19 mouse cellular contexts compared by ENCODE assay signal in genomic region chrX:71260857-71261256, GRCm38 (mm10). TPM values are rescaled to one million over a fixed set of nuclear protein-coding genes. Genes with fewer than 3 reads are reported as not detected.
DNase-seq lines count a peak whose midpoint lies in the region; ATAC-seq and TF ChIP-seq lines count a peak whose summit lies in the region.
"Had no signal": no experiment of that assay in that cellular context is flagged by ENCODE, and none has a peak within 500 bp of the region (broad histone marks: within the 10 kb centered on the region; RNA-seq: fewer than 3 reads in every experiment).

No protein-coding gene starts in this region.

- intact Hi-C loops in left cerebral cortex, postnatal 36 days (cut with DNase I) = no loop called here

- no peak overlapping the region for H3K9ac ChIP-seq in CH12.LX (ENCODE audit: insufficient read depth, low read depth)
- H3K9ac ChIP-seq in heart, embryonic 11.5 days (ENCODE audit: low read depth, low read length) = no peak overlapping the region
- H3K9ac ChIP-seq: embryonic facial prominence, embryonic 12.5 days; forebrain, embryonic 13.5 days; forebrain, embryonic 15.5 days; forebrain, postnatal 0 days had no signal

- no peaks in the 10 kb centered on the region for H3K27me3 ChIP-seq in CH12.LX (replicated peaks)
- no peaks in the 10 kb centered on the region for H3K27me3 ChIP-seq in splenic B cell, adult 2 months (ENCODE audit: control insufficient read depth, insufficient read depth, low read length, poor library complexity, severe bottlenecking)
- H3K27me3 ChIP-seq in heart, embryonic 11.5 days (ENCODE audit: control insufficient read depth, insufficient read depth, low read length) = no peaks in the 10 kb centered on the region
- H3K27me3 ChIP-seq: embryonic facial prominence, embryonic 12.5 days; forebrain, embryonic 13.5 days; forebrain, embryonic 15.5 days had no signal

- TF ChIP-seq CTCF in CH12.LX (conservative IDR thresholded peaks at IDR 0.05 in 1 of 2, IDR thresholded peaks at IDR 0.05 in 1 of 2; ENCODE audit: low read depth in 2 of 2, low read length in 2 of 2) = no peak

- TF ChIP-seq POLR2A in CH12.LX (IDR thresholded peaks at IDR 0.05; ENCODE audit: low read depth, low read length) = no peak

- no peak overlapping the region for H3K27ac ChIP-seq in CH12.LX (ENCODE audit: insufficient read depth, low read depth)
- H3K27ac ChIP-seq in heart, embryonic 11.5 days (ENCODE audit: low read depth, low read length) = no peak overlapping the region
- H3K27ac ChIP-seq: embryonic facial prominence, embryonic 10.5 days; embryonic facial prominence, embryonic 12.5 days; forebrain, embryonic 13.5 days; forebrain, embryonic 15.5 days had no signal

- in situ Hi-C loops in CH12.LX (cut with MboI; ENCODE audit: low pct_ligation_motif_present, low pct_unique_long_range_greater_than_20kb, low sequenced_read_pairs) = no loop called here

- DNase-seq in A20 (ENCODE audit: low read depth, low spot score) = peak; percentile 31
- peak; percentile 35 for DNase-seq in CH12.LX (ENCODE audit: extremely low read depth)
- DNase-seq in splenic B cell, adult 2 months (ENCODE audit: low read depth, low spot score) = peak; percentile 52
- DNase-seq in left cerebral cortex, postnatal 36 days (ENCODE audit: low spot score in 2 of 2) = no peak
- DNase-seq: adrenal gland, adult 2 months; adrenal gland, postnatal 14 days; adrenal gland, postnatal 36 days; cerebellum, adult 11-12 months; cerebellum, adult 2 months; cerebellum, adult 9-10 months; cerebellum, postnatal 10 days; cerebellum, postnatal 25 days; forebrain, postnatal 0 days had no signal

- TF ChIP-seq EP300 in CH12.LX (IDR thresholded peaks at IDR 0.05; ENCODE audit: low read length) = peak; percentile 39; the same call in 1 of the 2 replicates

- no peak overlapping the region for H3K4me2 ChIP-seq in CH12.LX (ENCODE audit: insufficient read depth, low read depth, poor library complexity, severe bottlenecking)
- no peak overlapping the region for H3K4me2 ChIP-seq in heart, embryonic 11.5 days
- H3K4me2 ChIP-seq: embryonic facial prominence, embryonic 12.5 days; forebrain, embryonic 13.5 days; forebrain, embryonic 15.5 days had no signal

- no peaks in the 10 kb centered on the region for H3K36me3 ChIP-seq in CH12.LX (replicated peaks in 1 of 2; ENCODE audit: control insufficient read depth in 1 of 2, insufficient read depth in 1 of 2, low read length in 1 of 2)
- H3K36me3 ChIP-seq in splenic B cell, adult 2 months (ENCODE audit: control insufficient read depth, insufficient read depth, low read length, poor library complexity, severe bottlenecking) = no peaks in the 10 kb centered on the region
- no peaks in the 10 kb centered on the region for H3K36me3 ChIP-seq in heart, embryonic 11.5 days (ENCODE audit: control insufficient read depth, insufficient read depth, low read length)
- H3K36me3 ChIP-seq: embryonic facial prominence, embryonic 10.5 days; embryonic facial prominence, embryonic 12.5 days; forebrain, embryonic 15.5 days had no signal

- H3K9me3 ChIP-seq in CH12.LX (replicated peaks; ENCODE audit: low read length) = no peaks in the 10 kb centered on the region
- no peaks in the 10 kb centered on the region for H3K9me3 ChIP-seq in heart, embryonic 11.5 days (replicated peaks; ENCODE audit: control insufficient read depth, low read length)
- H3K9me3 ChIP-seq: embryonic facial prominence, embryonic 10.5 days; embryonic facial prominence, embryonic 12.5 days; forebrain, embryonic 13.5 days; forebrain, embryonic 15.5 days had no signal

- dilution Hi-C loops in CH12.LX (cut with MboI; ENCODE audit: extremely low pct_ligation_motif_present, extremely low pct_unique_long_range_greater_than_20kb, low sequenced_read_pairs) = no loop called here

- WGBS in heart, embryonic 11.5 days (ENCODE audit: insufficient replicate concordance) = 96% methylated on average over 4 of the region's 4 CpGs

- TF ChIP-seq RAD21 in CH12.LX (IDR thresholded peaks at IDR 0.05; ENCODE audit: low read depth, low read length) = no peak

- peaks cover 0 to 6% of the 10 kb centered on the region in 2 experiments; a peak in 1 of 4 replicates for H3K4me1 ChIP-seq in CH12.LX (ENCODE audit: control insufficient read depth in 1 of 2, insufficient read depth in 2 of 2)
- no peaks in the 10 kb centered on the region for H3K4me1 ChIP-seq in heart, embryonic 11.5 days (ENCODE audit: control insufficient read depth, insufficient read depth, low read length)
- H3K4me1 ChIP-seq: embryonic facial prominence, embryonic 10.5 days; embryonic facial prominence, embryonic 12.5 days; forebrain, embryonic 13.5 days; forebrain, embryonic 15.5 days had no signal

- no peaks in the 10 kb centered on the region for H3K79me2 ChIP-seq in CH12.LX (replicated peaks; ENCODE audit: control insufficient read depth, extremely low read depth, insufficient read depth, poor library complexity, severe bottlenecking)

- no peak overlapping the region for H3K4me3 ChIP-seq in CH12.LX (replicated peaks in 1 of 3; ENCODE audit: low read depth in 2 of 3, low read length in 2 of 3, poor library complexity in 1 of 3)
- H3K4me3 ChIP-seq in heart, embryonic 11.5 days (ENCODE audit: low read depth, low read length) = no peak overlapping the region
- H3K4me3 ChIP-seq: embryonic facial prominence, embryonic 10.5 days; embryonic facial prominence, embryonic 12.5 days; forebrain, embryonic 13.5 days; forebrain, embryonic 15.5 days had no signal

- no peak for ATAC-seq in heart, embryonic 11.5 days (replicated peaks; ENCODE audit: insufficient number of reproducible peaks, low FRiP score, low TSS enrichment)
- ATAC-seq: CD4-positive, CD25-positive, alpha-beta regulatory T cell, adult 4 months; forebrain, embryonic 13.5 days; forebrain, embryonic 15.5 days; forebrain, postnatal 0 days had no signal

TF ChIP-seq in CH12.LX, 34 proteins besides CTCF, POLR2A, EP300 and RAD21:
- TF ChIP-seq ETS1 (conservative IDR thresholded peaks at IDR 0.05; ENCODE audit: low read depth, low read length) (0 out of 2 replicates have a peak, but pooled peaks have one; percentile 14), MEF2A (IDR thresholded peaks at IDR 0.05; ENCODE audit: borderline replicate concordance, low read depth, low read length) (peak; percentile 51; the same call in 1 of the 2 replicates), ZNF384 (IDR thresholded peaks at IDR 0.05; ENCODE audit: low read depth, low read length) (peak; percentile 63; the same call in 1 of the 2 replicates), IRF4 (IDR thresholded peaks at IDR 0.05; ENCODE audit: low read depth, low read length) (peak; percentile 30; the same call in 1 of the 2 replicates), ZC3H11A (IDR thresholded peaks at IDR 0.05; ENCODE audit: low read depth, low read length) (no peak)

RNA-seq across cellular contexts. Expression of gene Mtm1, which starts 50.3 kb away (rescaled TPM):
- 2.0 and 2.2 TPM in 2 replicates for total RNA-seq in CH12.LX (2012; rRNA removed)
- total RNA-seq in CH12.LX (2014; rRNA removed) = 4.7 and 5.7 TPM in 2 replicates
- polyA plus RNA-seq in CH12.LX (2012; ENCODE audit: insufficient read length, low read depth) = 3.5 TPM in 2 replicates
- 1 to 10 TPM; 6.2 to 8.2 TPM for total RNA-seq in left cerebral cortex, postnatal 36 days (2021)
- polyA plus RNA-seq in heart, embryonic 11.5 days (2014; fragmentation: Nextera tagmentation; extraction: Ambion mirVana) = 3.5 and 4.2 TPM in 2 replicates

Comparison
In these comparisons a context has a peak if more than half of its experiments do, and no peak if none do; other contexts are left out.
1. DNase-seq: peak in A20 (single experiment), CH12.LX (single experiment) and splenic B cell, adult 2 months (single experiment); none in left cerebral cortex, postnatal 36 days (0 of 2).